Mouse (Mus musculus) small intestine, adult 2 months (tissue): ENCODE data around the gene Erv3.

Source experiments
- CTCF ChIP-seq: fragments of 200-500 bp; IDR thresholded peaks from 2 replicates; pipeline ENCODE4 v1.5.1; 2012; ENCODE audit warnings: low read depth, mild to moderate bottlenecking, control low read depth, inconsistent platforms, low read length, moderate library complexity, mixed read lengths; ENCODE audit not compliant: insufficient replicate concordance, insufficient read length; ENCODE audit errors: extremely low read depth
- POLR2A ChIP-seq: fragments of 200-500 bp; IDR thresholded peaks from 2 replicates; pipeline ENCODE4 v1.6.1; 2012; ENCODE audit warnings: low read depth, mild to moderate bottlenecking, control low read depth, inconsistent platforms, low read length, moderate library complexity

DNA sequence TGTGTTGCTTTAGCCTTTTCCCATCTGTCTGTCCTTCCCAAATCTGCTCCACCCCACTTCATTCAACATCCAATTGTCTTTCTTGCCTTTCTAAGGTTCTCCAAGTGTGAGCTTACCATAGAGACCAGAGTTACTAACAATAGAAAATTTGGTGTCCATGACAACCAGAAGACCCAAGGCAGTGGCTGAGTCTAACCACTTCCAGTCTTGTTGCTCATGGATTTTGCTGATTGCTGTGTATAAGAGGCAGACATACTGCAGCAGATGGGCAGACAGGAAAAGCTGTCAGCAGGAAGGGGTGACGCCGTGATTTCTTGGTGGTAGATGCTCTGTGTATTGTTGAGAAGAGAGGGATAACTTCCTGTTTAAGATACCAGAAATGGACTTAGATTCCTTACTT, 23.6 kb upstream of the Erv3 start:
- no peak for TF ChIP-seq CTCF
- no peak for TF ChIP-seq POLR2A
